Mouse (Mus musculus) small intestine, adult 2 months (tissue): ENCODE measurements around the gene Fam185a.

Experiments used
- CTCF ChIP-seq: fragments of 200-500 bp; IDR thresholded peaks from 2 replicates; pipeline ENCODE4 v1.5.1; 2012; ENCODE audit warnings: low read depth, mild to moderate bottlenecking, control low read depth, inconsistent platforms, low read length, moderate library complexity, mixed read lengths; ENCODE audit not compliant: insufficient replicate concordance, insufficient read length; ENCODE audit errors: extremely low read depth
- POLR2A ChIP-seq: fragments of 200-500 bp; IDR thresholded peaks from 2 replicates; pipeline ENCODE4 v1.6.1; 2012; ENCODE audit warnings: low read depth, mild to moderate bottlenecking, control low read depth, inconsistent platforms, low read length, moderate library complexity

DNA sequence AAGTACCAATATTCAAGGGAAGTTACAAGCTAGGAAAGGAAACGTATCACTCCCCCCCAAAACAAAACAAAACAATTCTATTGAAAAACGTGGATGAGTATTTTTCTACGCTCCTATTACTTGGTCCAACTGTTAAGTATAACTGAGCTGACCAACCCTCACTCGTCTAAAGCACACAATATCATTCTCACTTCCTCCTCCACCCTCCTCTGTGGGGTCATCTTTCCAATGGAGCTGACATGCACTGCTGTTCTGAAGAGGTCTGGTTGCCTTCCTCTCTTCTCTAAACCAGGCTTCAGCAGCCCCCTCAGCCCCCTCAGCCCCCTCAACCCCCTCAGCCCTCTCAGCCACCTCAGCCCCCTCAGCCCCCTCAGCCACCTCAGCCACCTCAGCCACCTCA lies 85.0 kb downstream of the Fam185a start:
- TF ChIP-seq CTCF (no peak), POLR2A (no peak)
